Mouse (Mus musculus): ENCODE data around the gene Ror1. TPM values are rescaled to one million over a fixed set of nuclear protein-coding genes. Genes with fewer than 3 reads are reported as not detected.

The Ror1 gene
- polyA plus RNA-seq, 1 experiment from 2014 or later = 0.29 TPM

DNA sequence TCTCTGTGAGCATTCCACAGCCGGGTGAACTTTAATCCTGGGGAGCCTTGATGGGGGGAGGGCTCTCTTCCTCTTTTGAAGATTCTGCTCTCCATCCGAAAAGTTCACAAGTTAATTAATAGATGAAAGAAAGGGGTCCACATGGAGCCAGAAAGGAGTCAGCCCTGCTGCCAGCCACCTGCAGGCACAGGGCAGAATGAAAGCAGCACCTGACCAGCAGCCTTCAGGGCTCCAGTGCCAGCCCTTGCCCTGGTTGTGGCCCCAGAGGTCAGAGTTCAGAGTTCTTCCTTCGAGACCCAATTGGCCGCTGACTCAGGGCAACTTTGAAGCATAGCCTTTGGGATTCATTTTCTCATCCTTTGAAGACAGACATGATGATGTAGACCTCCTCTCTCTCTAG, 23.1 kb downstream of the Ror1 start:
- Histone ChIP-seq H3K27ac (replicated peaks) (no peak overlapping the region), H3K9ac (no peak overlapping the region), H3K4me1 (replicated peaks) (no peaks in the 10 kb centered on the region), H3K9me3 (replicated peaks) (no peaks in the 10 kb centered on the region), H3K27me3 (no peaks in the 10 kb centered on the region), H3K4me3 (replicated peaks) (no peak overlapping the region), H3K36me3 (replicated peaks) (no peaks in the 10 kb centered on the region), H3K4me2 (no peak overlapping the region)
- 33% methylated on average over 4 of the region's 4 CpGs for WGBS (ENCODE audit: insufficient replicate concordance)
- no peak for ATAC-seq (ENCODE audit: insufficient read depth)

- H3K9me3 ChIP-seq (replicated peaks) = no peaks in the 10 kb centered on the region
- no peak overlapping the region for H3K4me3 ChIP-seq (replicated peaks)
- no peak overlapping the region for H3K27ac ChIP-seq (replicated peaks)
- no peak for ATAC-seq (ENCODE audit: insufficient read depth)
- H3K4me2 ChIP-seq = no peak overlapping the region
- H3K27me3 ChIP-seq = no peaks in the 10 kb centered on the region
- H3K9ac ChIP-seq = no peak overlapping the region
- 53% methylated on average over 1 of the region's 1 CpGs for WGBS (ENCODE audit: insufficient replicate concordance)
- no peaks in the 10 kb centered on the region for H3K36me3 ChIP-seq (replicated peaks)
- H3K4me1 ChIP-seq (replicated peaks) = no peaks in the 10 kb centered on the region
Observed at GRCm38 (mm10) chr4:100119431-100119830, 23.8 kb downstream of the Ror1 start.

- no peak overlapping the region for H3K4me3 ChIP-seq (replicated peaks)
- no peaks in the 10 kb centered on the region for H3K27me3 ChIP-seq
- no peak overlapping the region for H3K27ac ChIP-seq (replicated peaks)
- WGBS (ENCODE audit: insufficient replicate concordance) = 61% methylated on average over 5 of the region's 5 CpGs
- no peaks in the 10 kb centered on the region for H3K4me1 ChIP-seq (replicated peaks)
- no peak overlapping the region for H3K9ac ChIP-seq
- ATAC-seq (ENCODE audit: insufficient read depth) = no peak
- no peaks in the 10 kb centered on the region for H3K36me3 ChIP-seq (replicated peaks)
- no peaks in the 10 kb centered on the region for H3K9me3 ChIP-seq (replicated peaks)
- H3K4me2 ChIP-seq = no peak overlapping the region
Observed at GRCm38 (mm10) chr4:100120547-100120946, 25.0 kb downstream of the Ror1 start.

DNA sequence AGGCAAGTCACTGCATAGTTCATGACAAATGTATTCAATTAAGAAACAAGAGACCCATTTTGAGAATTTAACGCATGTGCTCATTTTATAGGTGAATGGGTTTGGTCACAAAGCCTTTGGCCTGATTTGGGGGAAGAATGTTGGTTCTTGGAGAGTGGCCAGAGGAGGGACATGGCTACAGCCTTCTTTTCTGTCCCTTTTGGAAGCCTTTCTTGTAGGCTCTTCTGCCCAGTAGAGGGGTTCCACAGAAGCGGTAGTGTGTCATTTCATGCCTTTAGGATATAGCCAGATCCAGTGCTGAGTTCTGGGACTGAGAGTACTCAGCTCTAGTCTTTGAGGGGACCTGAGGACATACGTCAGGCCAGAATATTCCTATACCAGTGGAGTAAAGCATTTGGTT, 26.8 kb downstream of the Ror1 start:
- Histone ChIP-seq H3K27me3 (no peaks in the 10 kb centered on the region), H3K36me3 (replicated peaks) (no peaks in the 10 kb centered on the region), H3K9ac (no peak overlapping the region), H3K4me3 (replicated peaks) (no peak overlapping the region), H3K9me3 (replicated peaks) (no peaks in the 10 kb centered on the region), H3K4me2 (no peak overlapping the region), H3K4me1 (replicated peaks) (no peaks in the 10 kb centered on the region), H3K27ac (replicated peaks) (no peak overlapping the region)
- no peak for ATAC-seq (ENCODE audit: insufficient read depth)
- 64% methylated on average over 3 of the region's 3 CpGs for WGBS (ENCODE audit: insufficient replicate concordance)

DNA sequence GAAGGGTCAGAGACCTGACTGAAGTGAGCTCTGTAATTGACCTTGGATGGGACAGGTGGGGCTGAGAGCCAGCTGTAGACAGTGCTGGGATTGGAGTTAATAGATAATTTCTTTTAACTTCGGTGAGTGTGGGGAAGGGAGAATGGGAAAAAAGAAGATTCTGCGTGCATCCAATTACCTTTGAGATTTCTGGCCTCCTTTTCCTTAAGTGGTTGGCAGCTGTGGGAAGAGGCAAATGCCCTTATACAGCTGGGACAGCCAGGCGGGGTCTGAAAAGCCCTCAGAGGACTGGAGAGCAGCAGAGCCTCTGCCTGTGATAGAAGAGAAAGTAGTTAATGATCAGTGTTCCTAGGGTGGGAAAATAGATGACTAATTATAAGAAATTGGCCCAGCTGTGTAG, 27.9 kb downstream of the Ror1 start:
- no peak for ATAC-seq (ENCODE audit: insufficient read depth)

GRCm38 (mm10) chr4:100124056-100124455, 28.5 kb downstream of the Ror1 start:
- Histone ChIP-seq H3K4me2 (no peak overlapping the region), H3K36me3 (replicated peaks) (no peaks in the 10 kb centered on the region), H3K9me3 (replicated peaks) (no peaks in the 10 kb centered on the region), H3K9ac (no peak overlapping the region), H3K4me3 (replicated peaks) (no peak overlapping the region), H3K27ac (replicated peaks) (no peak overlapping the region), H3K27me3 (no peaks in the 10 kb centered on the region), H3K4me1 (replicated peaks) (no peaks in the 10 kb centered on the region)
- no peak for ATAC-seq (ENCODE audit: insufficient read depth)

More for the DNA sequence above, 27.9 kb downstream of the Ror1 start:
- H3K27ac ChIP-seq (replicated peaks) = no peak overlapping the region
- no peaks in the 10 kb centered on the region for H3K36me3 ChIP-seq (replicated peaks)
- H3K4me3 ChIP-seq (replicated peaks) = no peak overlapping the region
- WGBS (ENCODE audit: insufficient replicate concordance) = 48% methylated on average over 3 of the region's 3 CpGs
- H3K4me1 ChIP-seq (replicated peaks) = no peaks in the 10 kb centered on the region
- no peak overlapping the region for H3K4me2 ChIP-seq
- H3K9me3 ChIP-seq (replicated peaks) = no peaks in the 10 kb centered on the region
- no peaks in the 10 kb centered on the region for H3K27me3 ChIP-seq
- no peak overlapping the region for H3K9ac ChIP-seq

DNA sequence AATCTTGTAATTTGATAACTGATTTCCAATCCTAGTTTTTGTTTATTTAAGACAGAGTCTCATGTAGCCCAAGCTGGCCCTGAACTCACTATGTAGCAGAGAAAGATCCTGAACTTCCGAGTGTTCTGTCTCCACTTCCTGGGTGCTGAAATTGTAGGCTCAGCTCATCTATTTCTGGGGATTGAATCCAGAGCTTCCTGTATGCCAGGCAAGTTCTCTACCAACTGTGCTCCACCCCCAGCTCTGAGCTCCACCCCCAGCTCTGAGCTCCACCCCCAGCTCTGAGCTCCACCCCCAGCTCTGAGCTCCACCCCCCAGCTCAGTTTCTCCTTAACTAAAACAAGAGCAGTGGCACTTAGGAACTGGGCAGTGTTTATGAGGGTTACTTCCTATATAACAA, 29.3 kb downstream of the Ror1 start:
- H3K4me3 ChIP-seq (replicated peaks) = no peak overlapping the region
- no peak overlapping the region for H3K9ac ChIP-seq
- H3K9me3 ChIP-seq (replicated peaks) = no peaks in the 10 kb centered on the region
- H3K4me1 ChIP-seq (replicated peaks) = no peaks in the 10 kb centered on the region
- H3K27ac ChIP-seq (replicated peaks) = no peak overlapping the region
- no peaks in the 10 kb centered on the region for H3K36me3 ChIP-seq (replicated peaks)
- 59% methylated on average over 1 of the region's 1 CpGs for WGBS (ENCODE audit: insufficient replicate concordance)
- no peak overlapping the region for H3K4me2 ChIP-seq
- no peaks in the 10 kb centered on the region for H3K27me3 ChIP-seq
- ATAC-seq (ENCODE audit: insufficient read depth) = no peak

- Histone ChIP-seq H3K36me3 (replicated peaks) (no peaks in the 10 kb centered on the region), H3K27me3 (no peaks in the 10 kb centered on the region), H3K4me3 (replicated peaks) (no peak overlapping the region), H3K4me1 (replicated peaks) (no peaks in the 10 kb centered on the region), H3K9me3 (replicated peaks) (no peaks in the 10 kb centered on the region), H3K4me2 (no peak overlapping the region), H3K27ac (replicated peaks) (no peak overlapping the region), H3K9ac (no peak overlapping the region)
- no peak for ATAC-seq (ENCODE audit: insufficient read depth)
- 62% methylated on average over 12 of the region's 12 CpGs for WGBS (ENCODE audit: insufficient replicate concordance)
Observed at GRCm38 (mm10) chr4:100126531-100127310, 31.1 kb downstream of the Ror1 start.

DNA sequence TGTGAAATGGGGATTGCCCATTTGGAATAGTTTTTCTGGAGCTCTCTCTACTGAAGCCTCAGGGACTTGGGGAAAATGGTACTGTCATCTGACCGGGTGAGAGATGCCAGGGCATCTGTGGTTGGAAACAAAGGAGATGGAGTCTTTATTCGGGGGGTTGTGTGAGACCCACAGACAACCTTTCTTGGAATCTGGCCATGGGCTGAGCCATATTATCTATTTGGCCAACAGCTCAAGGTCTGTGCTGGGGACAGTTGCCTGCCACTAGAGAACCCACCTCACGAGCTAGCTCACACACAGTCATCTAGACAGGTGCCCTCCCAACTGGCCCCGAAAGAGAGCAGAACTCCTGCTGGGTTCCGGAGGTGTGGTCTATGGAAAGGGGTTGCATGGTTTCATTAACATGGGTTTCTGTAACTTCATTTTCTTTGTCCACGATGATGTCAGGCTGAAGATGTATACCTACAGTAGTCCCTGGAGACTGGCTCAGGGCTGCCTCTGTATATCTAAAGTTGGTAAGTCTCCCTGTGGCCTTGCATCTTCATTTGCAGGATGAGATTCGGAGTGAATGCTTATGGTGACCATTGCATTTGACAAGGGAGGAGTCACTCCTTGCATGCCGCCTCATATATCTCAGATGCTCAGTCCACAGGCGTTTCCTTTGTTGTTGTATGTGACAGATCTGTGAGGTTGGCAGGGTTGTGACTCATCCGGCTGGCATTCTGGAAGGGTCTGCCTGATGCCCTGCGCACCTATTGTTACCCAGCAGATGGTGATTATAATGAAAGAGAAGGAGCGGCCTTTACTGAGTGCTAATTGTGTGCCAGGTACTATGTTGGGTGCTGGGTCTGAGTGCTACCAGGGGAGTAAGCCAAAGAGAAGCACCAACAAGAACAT, 32.7 kb downstream of the Ror1 start:
- WGBS (ENCODE audit: insufficient replicate concordance) = 67% methylated on average over 12 of the region's 12 CpGs

DNA sequence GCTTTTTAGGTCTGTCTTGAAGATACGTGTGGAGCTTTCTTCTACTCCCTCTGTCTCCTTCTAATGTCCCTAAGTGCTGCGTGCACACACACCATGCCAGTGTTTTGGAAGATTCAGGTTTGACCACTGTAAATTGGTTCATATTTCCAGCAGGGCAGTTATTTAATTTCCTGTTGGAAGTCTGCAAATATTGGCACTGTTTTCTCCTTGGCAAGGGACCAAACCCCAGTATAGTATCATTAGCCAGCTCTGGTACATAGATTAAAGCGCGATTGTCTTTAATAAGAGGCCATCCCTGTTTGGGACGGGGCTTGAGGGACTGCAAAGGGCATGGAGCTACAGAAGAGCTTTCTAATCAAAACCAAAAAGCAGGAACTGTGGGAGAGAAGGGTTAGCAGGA, 33.6 kb downstream of the Ror1 start:
- Histone ChIP-seq H3K36me3 (replicated peaks) (no peaks in the 10 kb centered on the region), H3K4me2 (no peak overlapping the region), H3K4me1 (replicated peaks) (no peaks in the 10 kb centered on the region), H3K4me3 (replicated peaks) (no peak overlapping the region), H3K27me3 (no peaks in the 10 kb centered on the region), H3K9me3 (replicated peaks) (no peaks in the 10 kb centered on the region), H3K27ac (replicated peaks) (no peak overlapping the region), H3K9ac (no peak overlapping the region)
- WGBS (ENCODE audit: insufficient replicate concordance) = 67% methylated on average over 5 of the region's 5 CpGs
- no peak for ATAC-seq (ENCODE audit: insufficient read depth)

More for the DNA sequence above, 32.7 kb downstream of the Ror1 start:
- Histone ChIP-seq H3K36me3 (replicated peaks) (no peaks in the 10 kb centered on the region), H3K9me3 (replicated peaks) (no peaks in the 10 kb centered on the region), H3K27me3 (no peaks in the 10 kb centered on the region), H3K27ac (replicated peaks) (no peak overlapping the region), H3K4me2 (no peak overlapping the region), H3K4me3 (replicated peaks) (no peak overlapping the region), H3K9ac (no peak overlapping the region), H3K4me1 (replicated peaks) (no peaks in the 10 kb centered on the region)
- ATAC-seq (ENCODE audit: insufficient read depth) = no peak

DNA sequence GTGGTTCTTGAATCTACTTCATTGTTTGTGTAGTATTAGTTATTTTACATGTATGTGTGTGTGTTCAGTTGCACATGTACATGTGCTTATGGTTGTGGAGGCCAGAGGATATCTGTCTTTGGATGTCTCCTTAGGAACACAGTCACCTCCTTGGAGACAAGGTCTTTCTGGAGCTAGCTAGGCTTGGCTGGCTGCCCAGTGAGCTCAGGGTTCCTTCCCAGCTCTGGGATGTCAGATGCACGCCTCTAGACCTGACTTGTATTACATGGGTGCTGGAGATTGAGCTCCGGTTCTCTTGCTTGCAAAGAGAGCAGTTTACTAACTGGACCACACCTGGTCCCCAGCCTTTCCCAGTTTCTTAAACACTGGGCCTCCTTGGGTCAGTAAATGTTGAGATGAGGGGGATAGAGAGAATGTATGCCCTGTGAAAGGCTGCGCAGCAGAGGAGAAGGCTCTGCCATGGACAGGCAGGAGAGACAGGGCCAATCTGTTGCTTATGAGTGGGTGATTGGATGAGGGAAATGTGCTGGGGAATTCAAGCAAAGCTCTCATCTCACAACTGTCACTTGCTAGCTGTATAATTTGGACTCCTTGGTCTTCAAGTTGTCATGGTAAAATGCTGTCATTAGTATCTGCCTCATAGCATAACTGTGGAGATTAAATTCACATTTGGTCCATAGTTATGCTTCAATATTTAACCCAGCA, 35.3 kb downstream of the Ror1 start:
- Histone ChIP-seq H3K9ac (no peak overlapping the region), H3K4me1 (replicated peaks) (no peaks in the 10 kb centered on the region), H3K9me3 (replicated peaks) (no peaks in the 10 kb centered on the region), H3K36me3 (replicated peaks) (no peaks in the 10 kb centered on the region), H3K4me2 (no peak overlapping the region), H3K27me3 (no peaks in the 10 kb centered on the region), H3K4me3 (replicated peaks) (no peak overlapping the region), H3K27ac (replicated peaks) (no peak overlapping the region)
- WGBS (ENCODE audit: insufficient replicate concordance) = 51% methylated on average over 3 of the region's 3 CpGs
- ATAC-seq (ENCODE audit: insufficient read depth) = no peak

All from liver, embryonic 15.5 days (tissue).